Mouse (Mus musculus) embryonic facial prominence, embryonic 15.5 days (tissue): Measurements from ENCODE around the gene Mast4. TPM values are rescaled to one million over a fixed set of nuclear protein-coding genes. Genes with fewer than 3 reads are reported as not detected.

ENCODE experiments used
- ATAC-seq: fragments of 200-750 bp; cut with Nextera tagmentation; 2 replicates; pipeline ENCODE4 v1.8.0; 2017; ENCODE audit warnings: low read depth, moderate TSS enrichment; ENCODE audit not compliant: insufficient number of reproducible peaks, low FRiP score, low TSS enrichment
- H3K27ac ChIP-seq: fragments of 300-500 bp; sonication (generic); replicated peaks from 2 replicates; pipeline ENCODE4 v1.5.1; 2015; ENCODE audit warnings: mild to moderate bottlenecking, inconsistent platforms
- H3K27me3 ChIP-seq: fragments of 300-500 bp; sonication (generic); 2 replicates; pipeline ENCODE4 v1.6.1; 2015; ENCODE audit warnings: inconsistent platforms
- H3K36me3 ChIP-seq: fragments of 300-500 bp; sonication (generic); 2 replicates; pipeline ENCODE4 v1.6.1; 2015; ENCODE audit warnings: mild to moderate bottlenecking, inconsistent platforms
- H3K4me1 ChIP-seq: fragments of 300-500 bp; sonication (generic); 2 replicates; pipeline ENCODE4 v1.6.1; 2015; ENCODE audit warnings: inconsistent platforms
- H3K4me2 ChIP-seq: fragments of 300-500 bp; sonication (generic); replicated peaks from 2 replicates; pipeline ENCODE4 v1.6.1; 2015; ENCODE audit warnings: mild to moderate bottlenecking, inconsistent platforms
- H3K4me3 ChIP-seq: fragments of 300-500 bp; sonication (generic); replicated peaks from 2 replicates; pipeline ENCODE4 v1.5.1; 2015; ENCODE audit warnings: mild to moderate bottlenecking, inconsistent platforms
- H3K9ac ChIP-seq: fragments of 300-500 bp; sonication (generic); 2 replicates; pipeline ENCODE4 v1.6.1; 2015; ENCODE audit warnings: inconsistent platforms
- H3K9me3 ChIP-seq: fragments of 300-500 bp; sonication (generic); replicated peaks from 2 replicates; pipeline ENCODE4 v1.6.1; 2016; ENCODE audit warnings: inconsistent platforms
- WGBS: fragments of 180-500 bp; shearing (Covaris S2); methylation state at CpG from one replicate; pipeline ENCODE4 v1.1.7; 2015; 5-methylcytosine and 5-hydroxymethylcytosine counted together
- polyA plus RNA-seq: library from polyadenylated mRNA; unstranded; fragments of >200 nt; fragmentation: Nextera tagmentation; extraction: Ambion mirVana; gene quantifications from 2 replicates; pipeline ENCODE4 v1.2.1, GENCODE M21; 2015

Mast4 gene
- polyA plus RNA-seq, 1 experiment from 2014 or later, result 30.2 TPM

DNA sequence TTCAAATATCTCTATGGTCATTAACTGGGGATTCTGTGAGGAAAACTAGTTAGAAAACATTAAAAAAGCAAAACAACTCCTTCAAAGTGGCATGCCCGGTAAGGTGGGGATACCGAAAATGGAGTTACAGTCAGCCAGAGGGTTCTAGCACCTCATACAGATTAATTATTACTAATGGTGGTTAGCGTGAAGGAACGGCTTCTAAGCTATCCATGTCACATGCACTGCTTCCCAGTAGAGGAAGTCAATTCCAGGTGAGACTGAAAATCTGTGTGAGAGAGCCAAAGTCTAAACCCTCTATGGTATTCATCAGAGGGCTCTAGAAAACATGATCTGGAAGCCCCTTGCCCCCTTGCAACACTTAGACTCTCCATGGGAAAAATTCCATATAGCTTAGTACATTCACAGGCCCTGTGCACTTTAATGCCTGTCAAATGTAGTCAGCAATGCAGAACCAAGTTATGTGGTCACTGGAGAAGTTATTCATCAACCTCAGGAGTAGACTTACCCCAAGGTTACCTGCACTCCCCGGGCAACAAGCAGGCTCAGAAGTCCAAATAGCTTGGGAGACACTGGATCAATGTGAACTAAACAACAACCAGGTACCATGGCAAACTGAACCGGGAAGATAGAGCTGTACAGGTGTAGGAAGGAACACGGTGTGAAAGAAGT is 96.1 kb downstream of the Mast4 start:
- no peak overlapping the region for H3K9ac ChIP-seq

DNA sequence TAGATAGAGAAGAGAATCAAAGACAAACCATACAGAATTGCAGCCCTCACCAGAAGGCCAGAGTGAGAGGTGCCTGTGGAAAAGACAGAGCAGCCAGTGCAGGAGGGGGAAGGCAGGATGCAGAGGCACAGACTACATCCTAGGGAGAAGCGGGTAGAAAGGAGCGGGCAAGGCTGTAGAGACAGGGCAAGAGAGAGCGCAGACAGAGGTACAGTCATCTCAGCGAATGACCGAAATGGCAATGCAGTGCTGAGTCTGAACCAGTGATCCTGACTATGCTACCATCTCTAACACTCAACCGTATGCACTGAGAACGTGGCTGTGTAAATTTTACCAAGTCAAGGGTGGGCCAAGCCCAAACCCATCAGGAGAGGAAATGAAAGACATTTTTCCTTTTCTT is 102.1 kb downstream of the Mast4 start:
- 91% methylated on average over 7 of the region's 7 CpGs for WGBS
- ATAC-seq, result no peak

More for the DNA sequence above, 96.1 kb downstream of the Mast4 start:
- no peaks in the 10 kb centered on the region for H3K9me3 ChIP-seq
- no peaks in the 10 kb centered on the region for H3K4me1 ChIP-seq
- no peaks in the 10 kb centered on the region for H3K27me3 ChIP-seq
- ATAC-seq, result no peak
- no peak overlapping the region for H3K27ac ChIP-seq
- 92% methylated on average over 7 of the region's 7 CpGs for WGBS
- H3K4me2 ChIP-seq, result no peak overlapping the region
- H3K36me3 ChIP-seq, result no peaks in the 10 kb centered on the region
- no peak overlapping the region for H3K4me3 ChIP-seq

GRCm38 (mm10) chr13:103229069-103229468 is 105.2 kb downstream of the Mast4 start:
- Histone ChIP-seq H3K9me3 (no peaks in the 10 kb centered on the region), H3K4me1 (peaks cover 6% of the 10 kb centered on the region), H3K27me3 (no peaks in the 10 kb centered on the region), H3K4me3 (no peak overlapping the region), H3K4me2 (no peak overlapping the region), H3K27ac (no peak overlapping the region), H3K9ac (no peak overlapping the region), H3K36me3 (no peaks in the 10 kb centered on the region)
- 80% methylated on average over 4 of the region's 4 CpGs for WGBS
- ATAC-seq, result no peak

More for the DNA sequence above, 102.1 kb downstream of the Mast4 start:
- Histone ChIP-seq H3K9me3 (no peaks in the 10 kb centered on the region), H3K27me3 (no peaks in the 10 kb centered on the region), H3K4me3 (no peak overlapping the region), H3K27ac (no peak overlapping the region), H3K36me3 (no peaks in the 10 kb centered on the region), H3K9ac (no peak overlapping the region), H3K4me1 (no peaks in the 10 kb centered on the region), H3K4me2 (no peak overlapping the region)

GRCm38 (mm10) chr13:103225895-103226815 is 108.1 kb downstream of the Mast4 start:
- H3K27ac ChIP-seq, result no peak overlapping the region
- ATAC-seq, result no peak
- H3K36me3 ChIP-seq, result no peaks in the 10 kb centered on the region
- WGBS, result 35% methylated on average over 17 of the region's 17 CpGs
- no peaks in the 10 kb centered on the region for H3K9me3 ChIP-seq
- no peaks in the 10 kb centered on the region for H3K27me3 ChIP-seq
- no peak overlapping the region for H3K4me3 ChIP-seq
- H3K4me1 ChIP-seq, result peaks cover 6% of the 10 kb centered on the region
- H3K4me2 ChIP-seq, result no peak overlapping the region
- no peak overlapping the region for H3K9ac ChIP-seq

- Histone ChIP-seq H3K4me1 (peaks cover 12% of the 10 kb centered on the region), H3K9me3 (no peaks in the 10 kb centered on the region), H3K27ac (no peak overlapping the region), H3K4me3 (no peak overlapping the region), H3K36me3 (no peaks in the 10 kb centered on the region), H3K4me2 (no peak overlapping the region), H3K9ac (no peak overlapping the region), H3K27me3 (no peaks in the 10 kb centered on the region)
- 36% methylated on average over 11 of the region's 11 CpGs for WGBS
- ATAC-seq, result no peak; the same call in 1 of the 2 replicates
These were observed 108.9 kb downstream of the Mast4 start for GRCm38 (mm10) chr13:103225217-103225894.

DNA sequence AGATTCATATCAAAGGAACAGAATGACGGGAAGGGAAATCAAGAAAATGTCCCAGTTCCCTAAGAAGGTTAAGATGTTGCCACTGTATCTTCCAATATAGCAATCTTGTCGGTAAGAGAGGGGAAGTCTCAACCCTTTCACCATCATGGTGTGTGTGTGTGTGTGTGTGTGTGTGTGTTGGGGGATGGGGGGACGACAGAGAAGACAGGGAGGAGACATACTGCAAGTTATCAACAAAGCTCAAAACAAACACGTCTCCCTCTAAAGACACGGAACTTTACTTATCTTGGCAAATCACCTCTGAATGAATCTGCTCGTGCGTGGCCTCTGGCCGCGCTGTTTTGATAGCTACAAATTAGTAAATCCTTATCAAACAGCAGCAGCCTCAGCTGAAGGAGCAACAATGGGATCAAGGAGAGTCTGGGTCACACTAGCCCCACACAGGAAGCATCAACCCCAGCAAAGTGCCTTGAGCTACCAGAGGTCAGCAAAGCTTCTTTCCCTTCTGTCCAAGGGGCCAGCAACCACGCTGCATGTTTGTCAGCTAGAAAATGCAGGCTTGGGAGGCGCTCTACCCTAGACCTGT is 113.7 kb downstream of the Mast4 start:
- WGBS, result 39% methylated on average over 11 of the region's 11 CpGs
- H3K4me2 ChIP-seq, result no peak overlapping the region
- no peak overlapping the region for H3K27ac ChIP-seq
- no peak for ATAC-seq
- H3K36me3 ChIP-seq, result no peaks in the 10 kb centered on the region
- no peak overlapping the region for H3K4me3 ChIP-seq
- H3K9ac ChIP-seq, result no peak overlapping the region
- H3K9me3 ChIP-seq, result no peaks in the 10 kb centered on the region
- no peaks in the 10 kb centered on the region for H3K27me3 ChIP-seq
- H3K4me1 ChIP-seq, result peaks cover 13% of the 10 kb centered on the region

DNA sequence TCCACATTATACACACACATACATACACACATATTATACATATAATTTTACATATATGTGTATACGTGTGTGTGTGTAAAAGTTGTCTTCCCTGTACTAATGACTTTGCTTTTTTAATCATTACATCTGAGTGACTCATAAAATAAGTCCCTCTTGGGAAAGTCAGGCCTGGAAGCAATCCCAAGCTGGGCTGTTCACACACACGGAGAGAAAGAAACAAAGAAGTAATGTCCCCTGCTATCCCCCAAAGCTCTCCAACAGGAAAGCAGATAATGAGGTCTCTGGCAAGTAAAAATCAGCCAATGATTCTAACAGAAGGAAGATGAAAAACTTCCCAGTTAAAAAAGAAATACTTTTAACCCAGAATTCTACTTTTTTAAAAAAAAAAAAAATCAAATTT is 114.3 kb downstream of the Mast4 start:
- H3K36me3 ChIP-seq, result no peaks in the 10 kb centered on the region
- no peak overlapping the region for H3K9ac ChIP-seq
- ATAC-seq, result no peak
- no peaks in the 10 kb centered on the region for H3K27me3 ChIP-seq
- H3K4me1 ChIP-seq, result peaks cover 7% of the 10 kb centered on the region; the same call in 1 of the 2 replicates
- H3K4me3 ChIP-seq, result no peak overlapping the region
- no peak overlapping the region for H3K27ac ChIP-seq
- WGBS, result 35% methylated on average over 2 of the region's 2 CpGs
- H3K4me2 ChIP-seq, result no peak overlapping the region
- no peaks in the 10 kb centered on the region for H3K9me3 ChIP-seq

- Histone ChIP-seq H3K4me3 (no peak overlapping the region), H3K4me1 (peaks cover 7% of the 10 kb centered on the region; the same call in 1 of the 2 replicates), H3K9me3 (no peaks in the 10 kb centered on the region), H3K27ac (no peak overlapping the region), H3K27me3 (no peaks in the 10 kb centered on the region), H3K4me2 (no peak overlapping the region), H3K36me3 (no peaks in the 10 kb centered on the region), H3K9ac (no peak overlapping the region)
- no peak for ATAC-seq
- WGBS, result 83% methylated on average over 3 of the region's 3 CpGs
These were observed 116.8 kb downstream of the Mast4 start for GRCm38 (mm10) chr13:103217486-103217885.

GRCm38 (mm10) chr13:103214506-103214905 is 119.8 kb downstream of the Mast4 start:
- Histone ChIP-seq H3K36me3 (no peaks in the 10 kb centered on the region), H3K27me3 (no peaks in the 10 kb centered on the region), H3K4me2 (no peak overlapping the region), H3K9me3 (no peaks in the 10 kb centered on the region), H3K4me3 (no peak overlapping the region), H3K9ac (no peak overlapping the region), H3K4me1 (peaks cover 11% of the 10 kb centered on the region; the same call in 1 of the 2 replicates), H3K27ac (no peak overlapping the region)
- 83% methylated on average over 3 of the region's 3 CpGs for WGBS
- ATAC-seq, result peak; percentile 24; the same call in 1 of the 2 replicates

DNA sequence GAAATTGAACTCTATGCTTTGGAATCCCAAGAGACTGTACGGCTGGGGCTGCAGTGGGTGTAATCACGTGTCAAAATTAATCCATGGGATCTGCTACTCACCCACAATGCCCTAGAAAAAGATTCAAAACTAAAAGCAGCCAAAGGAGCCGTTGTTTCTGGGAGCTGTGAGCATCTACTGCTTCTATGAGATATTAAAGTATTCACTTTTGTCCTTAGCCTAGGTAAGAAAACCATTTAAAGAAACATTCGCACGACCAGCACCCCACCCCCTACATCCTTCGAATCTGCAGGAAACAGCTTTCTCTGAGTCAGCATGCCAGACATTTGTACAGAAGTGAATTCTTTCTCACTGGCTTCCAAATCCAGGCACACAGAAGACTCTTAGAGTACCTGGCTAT is 122.3 kb downstream of the Mast4 start:
- peaks cover 11% of the 10 kb centered on the region; the same call in 1 of the 2 replicates for H3K4me1 ChIP-seq
- ATAC-seq, result peak; percentile 39; the same call in 1 of the 2 replicates
- WGBS, result 50% methylated on average over 6 of the region's 6 CpGs
- H3K27ac ChIP-seq, result peak overlapping the region; percentile 48; the same call in 1 of the 2 replicates
- H3K4me2 ChIP-seq, result no peak overlapping the region
- H3K36me3 ChIP-seq, result no peaks in the 10 kb centered on the region
- H3K9me3 ChIP-seq, result no peaks in the 10 kb centered on the region
- no peaks in the 10 kb centered on the region for H3K27me3 ChIP-seq
- no peak overlapping the region for H3K4me3 ChIP-seq
- H3K9ac ChIP-seq, result no peak overlapping the region
